Mouse (Mus musculus) liver, postnatal 0 days (tissue): ENCODE data around the gene Hoxb5.

Experiments
- CTCF ChIP-seq: sonication (generic); IDR thresholded peaks from 2 replicates; pipeline ENCODE4 v1.5.1; 2016; ENCODE audit warnings: antibody characterized with exemption, low read depth
- EP300 ChIP-seq: IDR thresholded peaks from 2 replicates; pipeline ENCODE4 v1.6.1; 2016; ENCODE audit warnings: antibody characterized with exemption, low read depth, mild to moderate bottlenecking

DNA sequence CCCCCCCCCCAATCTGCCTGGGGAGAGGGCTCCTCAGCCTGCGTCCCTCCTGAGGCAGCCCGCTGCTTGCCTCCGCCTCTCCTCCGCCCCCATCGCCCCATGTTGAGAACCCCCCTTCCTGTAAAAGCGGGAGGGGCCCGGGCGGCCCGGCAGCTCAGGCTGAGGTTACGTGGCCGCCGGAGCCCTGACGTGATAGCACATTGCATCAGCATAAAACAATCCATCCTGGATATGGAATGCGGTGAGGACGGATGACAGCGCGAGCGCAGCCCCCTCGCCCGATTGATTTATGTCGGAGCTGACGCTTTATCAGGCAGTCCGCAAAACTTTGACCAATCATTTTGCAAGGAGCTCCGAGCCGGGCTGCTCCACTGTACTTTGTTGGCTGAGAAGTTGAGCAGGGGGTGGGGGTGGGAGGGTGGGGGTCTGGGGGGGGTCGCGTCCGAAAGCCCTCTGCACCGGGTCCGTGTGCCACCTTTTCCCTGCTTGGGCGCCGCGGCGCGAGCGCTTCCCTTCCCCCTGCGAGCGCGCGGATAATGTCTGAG lies 32.1 kb upstream of the Hoxb5 start, which contains the start of gene Hoxb9:
- TF ChIP-seq CTCF = no peak
- TF ChIP-seq EP300 = no peak
